Mouse (Mus musculus) retina, postnatal 1 day (tissue): ENCODE results near the gene Oaz2.
A peak's percentile ranks its signal among the peaks of the same experiment; 100 is the strongest.
"Not testable (repeated sequence)": the region's sequence is repeated elsewhere in the genome, so short reads cannot be mapped to it uniquely, and the experiment has no call there.

Source experiments
- DNase-seq: peaks from one replicate; pipeline ENCODE4 v3.0.0-alpha.2; 2012

Oaz2 gene

DNA sequence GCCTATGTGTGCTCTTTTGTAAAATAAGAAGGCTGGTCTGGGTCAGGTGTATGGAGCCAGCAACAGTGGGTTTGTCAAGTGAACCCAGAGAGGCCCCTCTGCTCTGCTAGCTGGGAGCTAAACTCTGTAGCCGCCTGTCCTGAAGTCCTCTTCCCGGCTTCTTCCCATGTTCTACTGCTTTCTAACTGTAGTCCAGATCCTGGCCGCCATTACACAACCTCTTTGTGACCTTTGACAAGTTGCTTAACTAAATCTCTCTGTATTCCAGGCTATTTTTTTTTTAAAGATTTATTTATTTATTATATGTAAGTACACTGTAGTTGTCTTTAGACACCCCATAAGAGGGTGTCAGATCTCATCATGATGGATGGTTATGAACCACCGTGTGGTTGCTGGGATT, 14.1 kb upstream of the Oaz2 start:
- no peak for DNase-seq

DNA sequence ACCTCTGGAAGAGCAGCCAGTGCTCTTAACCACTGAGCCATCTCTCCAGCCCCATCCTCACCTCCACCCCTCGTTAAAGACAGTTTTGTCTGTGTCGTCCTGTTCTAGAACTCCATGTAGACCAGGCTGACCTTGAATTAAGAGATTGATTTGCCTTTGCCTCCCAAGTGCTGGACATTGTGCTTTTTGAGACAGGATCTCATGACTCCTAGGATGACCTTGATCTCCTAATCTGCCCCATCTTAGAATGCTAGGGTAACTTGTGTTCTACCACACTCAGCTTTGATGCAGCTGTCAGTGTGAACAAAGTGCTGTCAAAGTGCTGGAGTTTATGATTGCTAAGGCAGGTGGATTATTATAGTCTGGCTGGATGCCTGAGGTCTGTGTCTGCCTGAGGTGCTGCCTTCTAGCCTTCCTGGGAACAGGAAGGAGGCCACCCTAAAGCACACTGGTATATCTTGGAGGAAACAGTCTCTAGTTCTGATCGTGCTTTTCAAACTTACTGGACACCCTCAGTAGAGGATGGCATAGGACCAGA, 13.0 kb upstream of the Oaz2 start:
- no peak for DNase-seq

DNA sequence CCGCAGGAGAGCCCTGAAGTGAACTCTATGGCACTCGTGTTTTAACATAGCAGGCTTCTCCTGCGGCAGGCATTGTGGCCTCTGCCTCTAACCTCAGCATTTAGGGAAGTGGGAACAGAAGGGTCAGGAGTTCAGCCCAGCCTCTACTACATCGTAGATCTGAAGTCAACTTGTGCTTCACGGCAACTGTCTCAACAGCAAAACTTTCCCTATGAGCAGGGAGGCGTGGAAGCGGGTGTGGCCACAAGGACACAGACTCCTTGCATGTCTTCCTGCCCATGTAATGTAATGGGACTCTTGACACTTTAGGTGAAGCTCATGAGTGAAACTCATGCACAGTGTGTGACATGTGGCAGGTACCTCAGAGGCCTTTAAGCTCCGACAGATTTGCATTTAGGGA, 12.3 kb upstream of the Oaz2 start:
- no peak for DNase-seq

DNA sequence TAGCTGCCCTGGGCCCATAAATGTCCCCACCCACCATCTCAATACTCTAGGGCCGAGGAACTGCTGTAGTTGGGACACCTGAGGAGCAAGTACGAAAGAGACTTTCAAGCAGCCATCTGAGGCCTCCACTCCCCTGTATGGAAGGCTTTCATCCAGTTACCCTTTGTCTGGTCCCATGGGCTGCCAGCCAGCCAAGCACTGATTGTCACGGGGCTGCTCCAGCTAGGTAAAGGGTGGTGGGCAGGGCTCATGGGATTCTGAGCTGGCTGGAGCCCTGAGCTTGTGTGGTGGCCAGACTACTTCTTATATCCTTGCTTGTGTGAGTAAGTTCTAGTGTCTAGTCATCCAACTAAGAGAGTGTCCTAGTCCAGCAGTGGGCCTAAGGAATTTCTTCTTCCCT, 10.6 kb upstream of the Oaz2 start:
- DNase-seq, result no peak

DNA sequence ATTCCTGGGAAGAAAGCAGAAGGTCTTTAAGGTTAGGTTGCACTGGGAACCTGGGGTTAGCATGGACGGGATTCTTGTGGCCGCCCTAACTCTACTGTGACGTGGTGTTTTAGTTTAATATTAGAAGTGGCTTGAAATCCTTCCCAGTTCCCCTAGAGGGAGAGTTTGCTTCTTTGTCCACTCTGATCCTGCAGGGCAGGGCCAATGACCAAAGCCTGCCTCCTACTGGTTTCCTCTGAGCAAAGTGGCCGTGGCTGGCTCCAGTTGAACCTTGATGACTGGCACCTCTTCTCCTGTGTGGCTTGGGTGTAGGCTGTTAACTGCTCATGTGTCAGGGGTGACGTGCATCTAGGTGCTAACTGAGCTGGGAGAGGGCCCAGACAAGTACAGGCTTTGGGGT, 6.8 kb upstream of the Oaz2 start:
- no peak for DNase-seq

DNA sequence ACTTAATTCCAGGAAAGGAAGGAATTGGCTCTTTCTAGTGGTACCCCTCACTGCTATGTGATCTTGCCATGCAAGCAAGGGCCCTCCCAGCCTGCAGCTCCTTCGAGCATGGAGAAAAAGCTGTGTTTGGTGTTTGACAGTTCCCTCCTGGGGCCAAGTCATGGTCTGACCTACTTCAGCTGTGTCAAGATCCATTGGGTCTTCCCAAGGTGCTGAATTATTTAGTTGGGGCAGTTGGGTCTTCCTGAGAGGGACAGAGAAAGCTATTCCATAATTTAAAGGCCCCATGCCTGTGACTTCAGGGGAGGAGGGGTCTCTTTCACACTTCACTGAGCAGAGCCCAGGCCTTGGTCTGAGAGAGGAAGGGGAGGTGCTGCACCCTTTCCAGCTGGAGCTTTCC, 6.3 kb upstream of the Oaz2 start:
- peak; percentile 63 for DNase-seq

DNA sequence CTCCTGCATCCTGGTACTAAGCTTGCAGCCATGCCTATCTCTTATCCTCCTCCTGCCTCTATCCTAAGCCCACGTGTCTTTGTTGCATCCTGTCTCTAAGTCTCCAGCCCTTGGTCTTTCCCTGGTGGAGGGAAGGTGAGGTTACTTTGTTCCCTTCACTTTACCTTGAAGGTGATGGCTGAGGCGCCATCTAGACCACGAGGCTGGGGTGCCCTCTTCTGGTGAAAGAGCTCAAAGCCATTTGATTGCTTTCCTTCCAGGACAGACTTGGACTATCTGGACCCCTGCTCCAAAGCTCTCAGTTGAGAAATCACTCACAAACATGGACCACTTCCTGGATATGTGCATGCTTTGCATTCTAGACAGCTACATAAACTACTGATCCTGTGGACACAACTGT, 3.6 kb upstream of the Oaz2 start:
- peak; percentile 70 for DNase-seq

DNA sequence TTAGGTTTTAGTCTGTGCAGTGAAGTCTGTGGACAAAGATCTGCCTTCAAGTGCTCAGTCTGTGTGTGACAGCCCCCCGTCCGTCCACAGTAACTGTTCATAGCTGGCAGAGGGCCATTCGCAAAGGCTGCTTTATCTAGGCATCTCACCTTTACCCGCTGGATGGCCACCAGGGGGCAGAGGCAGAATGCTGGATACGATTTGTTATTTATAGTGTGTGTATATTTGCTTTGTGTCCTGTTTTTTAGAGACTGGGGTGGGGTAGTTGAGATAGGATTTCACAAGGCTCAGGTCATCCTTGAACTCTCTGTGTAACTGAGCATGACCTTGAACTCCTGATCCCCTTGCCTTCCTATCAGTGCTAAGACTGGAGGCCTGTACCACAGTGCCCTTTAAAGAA, 1.8 kb upstream of the Oaz2 start:
- peak; percentile 75 for DNase-seq

DNA sequence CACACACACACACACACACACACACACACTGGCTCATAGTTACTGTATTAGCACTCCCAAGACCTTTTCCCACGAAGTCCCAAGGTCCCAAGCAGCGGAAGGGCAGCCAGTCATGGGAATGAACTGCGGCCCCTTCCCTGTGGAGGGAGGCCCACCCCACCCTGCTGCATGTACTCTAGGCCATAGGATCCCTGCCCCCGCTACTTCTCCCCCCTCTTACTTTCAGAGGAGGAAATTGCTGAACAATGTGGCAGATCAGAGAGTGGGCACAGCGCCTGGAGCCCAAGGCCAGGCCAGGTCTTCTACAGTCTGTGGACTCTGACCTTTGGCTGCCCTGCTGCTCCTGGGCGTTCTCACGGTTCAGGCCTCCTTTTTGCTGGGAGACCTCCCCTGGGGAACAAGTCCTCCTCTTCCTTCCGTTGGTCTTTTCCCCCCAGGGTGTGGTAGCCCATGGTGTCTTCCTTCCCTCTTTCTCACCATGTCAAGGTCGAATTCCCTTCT, 3.7 kb downstream of the Oaz2 start:
- DNase-seq, result no peak

DNA sequence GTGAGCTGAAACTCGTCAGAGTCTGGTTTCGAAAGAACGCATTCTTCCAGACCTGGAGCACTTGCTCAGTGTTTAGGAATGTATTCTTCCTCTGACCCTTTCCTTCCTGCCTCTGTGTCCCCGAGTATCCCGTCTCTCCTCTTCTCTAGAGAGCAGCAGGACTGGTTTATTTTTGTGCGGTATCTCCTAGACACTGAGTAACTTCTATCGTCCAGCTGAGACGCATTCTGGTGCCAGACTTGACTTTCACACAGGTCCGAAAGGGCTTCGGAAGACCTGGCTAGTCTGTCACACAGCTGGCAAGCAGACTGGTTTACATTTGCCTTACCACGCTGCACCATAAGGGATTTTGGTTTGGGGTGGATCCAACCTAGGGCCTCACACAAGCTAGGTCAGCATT, 5.2 kb downstream of the Oaz2 start:
- no peak for DNase-seq

DNA sequence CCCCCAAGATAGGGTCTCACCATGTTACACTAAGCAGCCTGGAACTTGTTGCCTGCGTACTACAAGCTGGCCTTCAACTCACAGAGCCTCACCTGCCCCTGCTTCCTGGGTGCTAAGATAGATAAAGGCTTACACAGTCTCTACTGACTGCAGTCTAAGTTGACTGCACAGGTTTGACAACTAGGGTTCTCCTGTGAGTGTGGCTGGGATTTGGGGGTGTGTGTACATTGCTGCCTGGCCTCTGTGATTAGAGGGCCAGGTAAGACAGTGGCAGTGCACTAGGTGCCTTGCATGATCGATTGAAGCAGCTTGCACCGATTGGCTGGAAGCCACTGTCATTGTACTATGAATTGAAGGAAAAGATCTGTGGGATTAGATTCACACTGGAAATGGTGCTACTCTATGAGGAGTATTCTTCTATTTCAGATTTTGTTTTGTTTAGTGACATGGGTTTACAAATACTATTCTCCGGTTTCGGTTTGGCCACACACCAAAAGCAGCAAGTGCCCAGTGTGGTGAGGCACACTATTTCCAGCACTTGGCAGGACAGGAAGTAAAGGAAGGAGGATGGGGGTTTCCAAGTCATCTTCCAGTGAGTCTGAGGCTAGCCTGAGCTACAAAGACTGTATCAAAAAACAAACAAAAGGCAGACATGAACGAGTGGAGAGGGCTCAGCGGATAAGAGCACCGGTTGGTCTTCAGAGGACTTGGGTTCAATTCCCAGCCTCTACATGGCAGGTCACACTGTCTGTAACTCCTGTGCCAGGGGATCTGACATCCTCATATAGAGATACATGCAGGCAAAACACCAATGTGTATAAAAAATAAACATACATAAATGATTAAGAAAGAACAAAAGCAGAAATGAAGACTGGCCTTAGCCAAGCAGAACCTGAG, 7.9 kb downstream of the Oaz2 start:
- no peak for DNase-seq

DNA sequence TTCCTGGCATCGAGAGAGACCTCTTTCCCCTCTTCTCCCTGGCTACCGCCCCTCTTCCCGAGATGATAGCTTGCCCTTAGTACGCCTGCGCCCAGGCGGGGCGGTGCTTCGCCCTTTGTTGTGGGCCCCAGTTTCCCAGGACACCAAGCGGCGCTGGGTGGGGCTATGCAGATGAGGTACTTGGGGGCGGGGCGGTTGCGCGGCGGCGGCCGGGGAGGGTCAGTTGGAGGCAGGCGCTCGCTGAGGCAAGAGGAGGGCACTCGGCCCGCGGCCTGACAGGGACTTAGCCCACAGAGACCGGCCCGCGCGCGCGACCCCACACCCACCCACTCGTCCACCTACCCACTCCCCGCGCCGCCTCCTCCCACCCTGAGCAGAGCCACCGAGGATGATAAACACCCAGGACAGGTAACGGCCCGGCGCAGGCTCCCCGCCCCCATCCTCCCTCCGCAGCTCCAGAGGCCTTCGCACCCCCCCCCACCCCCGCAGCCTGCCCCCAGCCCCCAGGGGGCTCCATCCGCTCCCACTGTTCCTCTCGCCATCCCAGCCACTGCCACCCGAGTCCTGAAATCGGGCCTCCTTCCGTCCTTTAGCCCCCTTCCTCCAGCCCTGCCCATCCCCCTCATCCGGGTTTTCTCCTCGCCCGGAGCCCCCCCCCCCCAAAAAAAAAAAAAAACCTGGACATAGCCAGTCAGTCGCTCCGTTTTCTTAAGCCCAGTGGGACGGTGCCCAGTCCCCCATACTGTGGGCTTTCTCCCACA, 8.7 kb downstream of the Oaz2 start:
- peak; percentile 98 for DNase-seq

DNA sequence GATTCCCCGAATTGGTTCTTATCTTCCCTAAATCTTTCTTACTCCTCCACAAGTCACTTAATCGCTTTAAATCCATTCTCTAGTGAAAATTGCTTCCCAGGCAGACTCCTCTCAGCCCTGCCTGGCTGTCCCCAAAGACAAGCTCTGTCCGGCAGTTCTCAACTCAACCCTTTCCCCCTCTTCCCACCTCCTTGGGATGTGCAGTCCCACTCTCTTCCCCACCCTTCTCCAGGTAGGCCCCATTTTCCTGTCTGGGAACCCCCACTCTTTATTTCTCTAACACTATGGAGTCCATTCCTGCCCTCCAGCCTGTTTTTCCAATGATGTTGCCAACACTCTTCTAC, 9.3 kb downstream of the Oaz2 start:
- DNase-seq, result no peak

DNA sequence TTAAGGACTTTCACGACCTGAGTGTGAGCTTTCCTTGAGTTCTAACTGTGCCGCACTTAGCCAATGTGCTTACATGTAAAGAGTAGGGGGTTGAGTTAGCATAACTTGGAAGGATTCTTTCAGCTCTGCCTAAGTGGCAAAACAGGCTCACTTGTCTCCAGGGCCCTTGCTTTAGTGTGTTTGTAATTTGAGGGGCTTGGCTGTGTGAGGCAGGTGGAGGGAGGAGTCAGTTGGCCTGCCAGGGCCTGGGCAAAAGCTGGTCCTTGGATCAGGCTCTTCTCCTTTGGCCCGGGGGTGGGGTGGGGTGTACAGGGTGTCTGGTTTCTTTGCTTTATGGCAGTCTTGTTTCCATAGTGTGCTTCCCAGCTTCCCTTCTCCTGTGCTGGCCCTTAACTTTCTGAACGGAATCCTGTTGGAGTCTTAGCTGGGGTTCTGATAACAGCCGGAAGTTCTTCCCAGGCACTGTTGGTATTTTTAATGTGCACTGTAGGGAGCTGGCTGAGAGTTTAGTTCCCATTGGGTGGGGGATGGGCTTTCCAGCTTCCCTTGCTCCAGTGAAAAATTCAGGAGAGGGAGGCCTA, 11.5 kb downstream of the Oaz2 start:
- DNase-seq, result no peak

DNA sequence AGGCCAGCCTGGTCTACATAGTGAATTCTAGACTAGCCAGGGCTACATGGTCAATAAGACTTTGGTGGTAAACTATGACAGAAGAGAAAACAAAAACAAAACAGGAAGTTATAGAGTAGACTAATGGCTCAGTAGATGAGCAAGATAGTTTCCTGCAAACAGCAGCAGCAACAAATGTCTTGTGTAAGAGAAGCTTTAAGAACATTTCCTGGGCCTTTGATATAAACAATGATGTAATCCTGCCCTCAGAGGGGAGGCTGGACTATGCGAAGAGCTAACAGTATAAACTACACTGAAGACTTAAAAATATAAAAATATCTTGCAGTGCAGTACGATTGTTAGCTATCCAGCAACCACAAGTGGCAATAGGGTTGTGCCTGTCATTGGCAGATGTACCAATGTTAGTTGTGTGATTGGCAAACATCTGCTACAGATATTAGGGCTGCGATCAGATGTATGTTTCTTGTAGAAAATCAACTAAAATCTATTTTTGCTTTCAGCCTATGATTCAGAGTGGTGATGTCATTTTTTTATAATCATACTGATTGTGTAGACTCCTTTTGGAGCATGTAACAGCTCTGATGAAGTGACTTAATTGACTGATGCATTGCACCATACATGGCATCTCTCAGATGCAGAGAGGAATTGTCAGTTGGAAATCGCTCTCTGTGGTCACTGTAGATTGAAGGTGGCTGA, 13.3 kb downstream of the Oaz2 start:
- DNase-seq, result no peak

DNA sequence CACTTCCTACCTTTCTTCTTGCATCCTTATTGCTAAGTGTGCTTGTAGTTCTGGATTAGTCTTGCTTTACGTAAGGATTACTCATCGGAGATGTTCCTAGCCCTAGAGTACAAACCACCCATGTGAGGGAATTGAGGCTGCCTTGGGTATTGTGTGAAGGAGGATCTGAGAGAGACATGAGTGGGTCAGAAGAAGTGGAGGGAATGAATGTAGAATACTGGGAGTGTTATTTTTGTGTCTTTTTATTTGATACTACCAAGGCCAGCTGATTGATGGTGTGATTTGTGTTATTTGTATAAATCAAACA, 13.8 kb downstream of the Oaz2 start:
- DNase-seq, result no peak

DNA sequence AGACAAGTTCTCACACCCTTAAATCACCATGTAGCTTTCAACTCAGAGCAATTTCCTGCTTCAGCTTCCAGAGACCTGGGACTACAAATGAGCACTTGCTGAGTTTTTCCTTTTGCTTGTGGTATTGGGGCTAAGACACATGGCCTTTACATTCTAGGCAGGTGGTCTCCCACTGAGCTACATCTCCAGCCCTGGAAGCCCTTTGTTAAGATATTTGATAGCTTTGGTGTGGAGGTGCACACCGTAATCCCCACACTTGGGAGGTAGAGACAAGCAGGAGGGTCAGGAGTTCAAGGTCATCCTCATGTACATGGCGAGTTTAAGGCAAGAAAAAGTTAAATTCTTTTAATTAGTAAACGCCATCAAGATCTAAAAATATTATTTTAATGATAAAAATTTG, 14.4 kb downstream of the Oaz2 start:
- no peak for DNase-seq

DNA sequence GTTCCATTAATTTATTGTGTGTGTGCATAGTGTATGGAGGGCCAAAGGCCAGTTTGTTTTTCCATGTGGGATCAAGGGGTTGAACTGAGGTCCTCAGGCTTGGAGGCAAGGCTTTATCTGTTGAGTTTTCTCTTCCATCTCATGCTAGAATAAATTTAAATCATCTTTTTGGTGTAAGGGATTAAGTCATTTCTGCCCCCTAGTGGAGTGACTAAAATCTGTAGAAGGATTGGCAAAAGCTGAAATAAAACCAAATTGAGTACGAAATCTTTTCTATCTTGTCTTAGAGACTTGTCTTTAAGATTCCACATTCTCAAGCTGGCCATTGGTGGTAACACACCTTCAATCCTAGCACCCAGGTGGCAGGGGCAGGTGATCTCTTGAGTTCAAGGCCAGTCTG, 15.2 kb downstream of the Oaz2 start:
- DNase-seq, result peak; percentile 51

DNA sequence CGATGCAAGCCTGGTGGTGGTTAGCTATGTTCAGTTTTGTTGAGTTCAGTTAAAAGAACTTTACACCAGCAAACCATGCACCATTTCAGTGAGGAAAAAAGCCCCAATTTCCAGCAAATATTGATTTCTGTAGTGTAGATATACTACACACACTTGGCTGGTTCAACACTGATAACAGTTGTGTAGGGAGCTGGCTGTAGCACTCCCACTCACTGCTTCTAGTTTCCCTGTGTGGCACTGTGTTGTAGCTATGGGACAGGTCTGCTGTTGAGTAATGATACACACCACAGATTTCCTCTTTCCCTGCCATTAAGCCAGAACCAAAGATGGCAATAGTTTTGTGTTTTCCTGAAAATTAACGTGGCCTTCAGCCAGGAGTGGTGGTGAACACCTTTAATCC, 16.9 kb downstream of the Oaz2 start:
- DNase-seq, result no peak

DNA sequence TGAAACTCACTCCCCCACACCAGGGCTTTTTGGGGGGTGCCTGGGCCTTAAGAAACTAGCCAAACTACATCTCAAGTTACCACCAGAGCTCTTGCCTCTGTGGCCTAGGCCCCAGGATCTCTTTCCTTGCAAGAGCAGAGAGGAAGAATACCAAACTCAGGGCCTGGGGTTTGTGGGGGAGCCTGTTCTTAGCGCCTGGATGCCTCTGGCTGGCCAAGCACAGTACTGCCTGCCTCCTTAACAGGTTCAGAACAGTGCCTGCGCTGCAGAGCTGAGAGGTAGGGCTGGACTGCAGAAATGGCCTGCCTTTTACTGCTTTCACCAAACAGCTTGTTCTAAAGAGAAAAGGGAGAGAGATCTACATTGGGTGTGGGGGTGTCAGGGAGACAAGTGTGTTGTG, 22.1 kb downstream of the Oaz2 start:
- not testable (repeated sequence) for DNase-seq

DNA sequence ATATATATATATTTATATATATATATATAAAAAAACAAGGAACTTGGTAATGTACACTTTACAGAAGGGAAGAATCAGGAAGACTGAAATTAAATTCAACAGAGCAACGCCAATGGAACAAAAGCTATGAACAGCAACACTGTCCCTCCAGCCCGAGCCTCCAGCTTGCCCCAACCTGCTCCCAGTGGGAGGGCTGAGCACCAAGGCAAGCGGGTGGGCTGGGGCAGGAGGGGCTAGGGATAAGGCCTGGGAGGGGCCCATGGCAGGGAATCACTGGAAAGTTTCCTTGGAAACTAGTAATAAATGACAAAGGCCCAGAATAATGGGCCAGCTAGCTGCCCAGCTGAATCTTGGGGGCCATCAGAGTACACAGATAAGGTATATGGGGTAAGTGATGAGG, 24.7 kb downstream of the Oaz2 start:
- DNase-seq, result no peak

DNA sequence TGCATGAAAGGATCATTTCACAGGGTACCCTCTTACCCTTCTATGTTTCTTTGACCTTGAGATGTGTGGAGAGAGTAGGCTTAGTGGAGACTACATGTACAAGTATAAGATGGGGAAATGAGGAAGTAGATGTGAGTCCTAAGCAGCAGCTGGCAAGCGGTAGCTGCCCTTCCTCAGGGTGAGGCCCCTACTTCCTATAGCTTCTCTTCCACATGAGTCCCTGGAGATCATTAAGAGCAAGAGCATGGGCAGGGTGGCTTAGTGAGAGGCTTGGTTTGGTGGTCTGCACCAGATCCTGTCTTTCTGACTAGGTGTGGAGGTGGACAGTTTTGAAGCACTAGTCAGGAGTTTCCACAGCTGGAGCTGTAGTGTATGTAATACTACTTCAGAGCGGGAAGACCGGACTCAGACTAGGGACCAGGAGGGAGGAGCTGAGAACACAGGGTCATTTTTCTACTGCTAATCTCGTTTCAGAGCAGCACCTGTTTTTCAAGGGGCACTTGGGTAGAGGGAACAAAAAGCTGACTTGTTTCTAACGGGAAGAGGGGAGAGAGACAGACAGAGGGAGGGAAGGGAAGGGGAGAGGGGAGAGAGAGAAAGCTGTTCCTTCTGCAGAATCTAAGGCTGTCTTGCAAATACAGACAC, 25.3 kb downstream of the Oaz2 start:
- peak; percentile 11 for DNase-seq

DNA sequence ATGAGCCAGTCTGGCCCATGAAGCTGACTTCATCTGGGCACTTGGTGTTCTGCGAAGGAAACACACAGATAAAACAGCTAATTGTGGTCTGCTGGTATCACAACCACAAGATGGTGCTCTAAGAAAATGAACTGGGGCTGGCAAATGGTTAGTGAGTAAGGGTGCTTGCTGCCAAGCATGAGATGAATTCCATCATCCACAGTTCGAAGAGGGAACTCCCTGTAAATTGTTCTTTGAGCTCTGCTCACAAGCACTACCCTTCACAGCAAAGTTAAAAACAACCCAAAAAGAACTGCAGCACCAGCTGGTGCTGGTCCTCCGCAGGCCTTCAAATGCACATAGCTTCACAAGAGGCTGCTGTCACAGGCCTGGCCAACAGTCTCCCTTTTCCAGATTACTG, 27.8 kb downstream of the Oaz2 start:
- DNase-seq, result peak; percentile 53
